In genomic region chr7:118517819-118518218, GRCm38 (mm10) we compare ENCODE assay signal across 9 mouse cellular contexts. TPM values are rescaled to one million over a fixed set of nuclear protein-coding genes. Genes with fewer than 3 reads are reported as not detected.
DNase-seq lines count a peak whose midpoint lies in the region; ATAC-seq and TF ChIP-seq lines count a peak whose summit lies in the region.
"Had no signal": no experiment of that assay in that cellular context is flagged by ENCODE, and none has a peak within 500 bp of the region (broad histone marks: within the 10 kb centered on the region; RNA-seq: fewer than 3 reads in every experiment).

No protein-coding gene starts in this region.

- H3K27ac ChIP-seq in left cerebral cortex, adult 2 months: no peak overlapping the region
- no peak overlapping the region for H3K27ac ChIP-seq in liver, embryonic 16.5 days (ENCODE audit: low read length)

- H3K9ac ChIP-seq in liver, embryonic 16.5 days (ENCODE audit: low read depth, low read length): no peak overlapping the region

- H3K4me3 ChIP-seq in left cerebral cortex, adult 2 months: no peak overlapping the region
- H3K4me3 ChIP-seq in liver, embryonic 16.5 days (ENCODE audit: low read depth, low read length): no peak overlapping the region

- no peak for DNase-seq in left cerebral cortex, adult 2 months (ENCODE audit: extremely low spot score in 1 of 2, low spot score in 2 of 2)
- no peak for DNase-seq in left cerebral cortex, postnatal 4 days
- peak; percentile 44 for DNase-seq in embryo, embryonic 11 days
- DNase-seq in retina, embryonic 14.5 days (ENCODE audit: low spot score): peak; percentile 69
- DNase-seq in frontal cortex, postnatal 14 days (ENCODE audit: low spot score in 2 of 2): no peak
- no peak for DNase-seq in adrenal gland, postnatal 25 days
- DNase-seq: adrenal gland, postnatal 36 days had no signal

- H3K36me3 ChIP-seq in liver, embryonic 16.5 days (ENCODE audit: control insufficient read depth, insufficient read depth): no peaks in the 10 kb centered on the region

- no peak overlapping the region for H3K4me2 ChIP-seq in liver, embryonic 16.5 days (ENCODE audit: low read depth, low read length)

- 55% methylated on average over 2 of the region's 2 CpGs for WGBS in liver, embryonic 16.5 days (ENCODE audit: insufficient replicate concordance)

- no peaks in the 10 kb centered on the region for H3K9me3 ChIP-seq in liver, embryonic 16.5 days (replicated peaks; ENCODE audit: control insufficient read depth, low read length)

- intact Hi-C loops in left cerebral cortex, adult 2 months (cut with DNase I): loop anchor here (1.0 kb wide), 2 partner anchors 70 to 213 kb away; partner anchors contain the start of gene Syt17
- intact Hi-C loops in left cerebral cortex, postnatal 4 days (cut with DNase I): loop anchor here (2.0 to 5.0 kb wide), 2 partner anchors 66 to 213 kb away; no protein-coding TSS in a partner anchor

- H3K4me1 ChIP-seq in liver, embryonic 16.5 days (ENCODE audit: control insufficient read depth, low read depth, low read length): no peaks in the 10 kb centered on the region

- H3K27me3 ChIP-seq in liver, embryonic 16.5 days (ENCODE audit: control insufficient read depth, insufficient read depth, low read depth, low read length): no peaks in the 10 kb centered on the region

- TF ChIP-seq CTCF in left cerebral cortex, adult 2 months (IDR thresholded peaks at IDR 0.05): peak; percentile 15; the same call in 1 of the 2 replicates

- ATAC-seq in liver, embryonic 16.5 days (ENCODE audit: low read depth): peak; percentile 42
- no peak for ATAC-seq in cerebellum, adult (ENCODE audit: insufficient number of reproducible peaks, low FRiP score, low TSS enrichment)

RNA-seq across cellular contexts. Expression of gene Coq7, which starts 15.3 kb away (rescaled TPM):
- 10 to 100 TPM; 34.8 to 35.6 TPM for total RNA-seq in left cerebral cortex, adult 2 months (2021)
- total RNA-seq in left cerebral cortex, postnatal 4 days (2021): 10 to 100 TPM; 28.2 to 31.2 TPM
- 31.5 and 32.7 TPM in 2 replicates for polyA plus RNA-seq in liver, embryonic 16.5 days (2015; fragmentation: Nextera tagmentation; extraction: Ambion mirVana)
- total RNA-seq in adrenal gland, postnatal 25 days (2021): 36.9 and 40.3 TPM in 2 replicates

RNA-seq across cellular contexts. Expression of gene Itpripl2, which starts 26.0 kb away (rescaled TPM):
- total RNA-seq in left cerebral cortex, adult 2 months (2021): 1 to 10 TPM; 3.2 to 4.1 TPM
- 1 to 10 TPM; 3.5 to 3.9 TPM for total RNA-seq in left cerebral cortex, postnatal 4 days (2021)
- polyA plus RNA-seq in liver, embryonic 16.5 days (2015; fragmentation: Nextera tagmentation; extraction: Ambion mirVana): 0.96 and 1.0 TPM in 2 replicates
- 11.7 and 15.7 TPM in 2 replicates for total RNA-seq in adrenal gland, postnatal 25 days (2021)

Comparison
In these comparisons a context has a peak if more than half of its experiments do, and no peak if none do; other contexts are left out.
1. DNase-seq: peak in embryo, embryonic 11 days (single experiment) and retina, embryonic 14.5 days (single experiment); none in left cerebral cortex, adult 2 months (0 of 2), left cerebral cortex, postnatal 4 days (single experiment), frontal cortex, postnatal 14 days (0 of 2) and adrenal gland, postnatal 25 days (single experiment).